Mouse (Mus musculus) CD4-positive, CD25-positive, alpha-beta regulatory T cell, adult 2 months (primary cell): ENCODE results near the gene Gm10722.
A peak's percentile ranks its signal among the peaks of the same experiment; 100 is the strongest.
"Not testable (repeated sequence)": the region's sequence is repeated elsewhere in the genome, so short reads cannot be mapped to it uniquely, and the experiment has no call there.

Experiments used
- DNase-seq: peaks from one replicate; pipeline ENCODE4 v3.0.0-alpha.2; 2012; ENCODE audit warnings: low read depth, low spot score

The Gm10722 gene

GRCm38 (mm10) chr9:3000445-3000972 is at the start of gene Gm10722:
TSS of gene Gm10722 (plus strand) at chr9:3000922.
- peak; percentile 34 for DNase-seq

- not testable (repeated sequence) for DNase-seq
Measured at GRCm38 (mm10) chr9:3001006-3001405, 284 bp downstream of the Gm10722 start.

GRCm38 (mm10) chr9:3001948-3002659 is 1.4 kb downstream of the Gm10722 start:
- peak; percentile 14 for DNase-seq

GRCm38 (mm10) chr9:3002794-3003396 is 2.2 kb downstream of the Gm10722 start, which contains the start of gene Gm11168:
TSS of gene Gm11168 (plus strand) at chr9:3003346.
- not testable (repeated sequence) for DNase-seq

- DNase-seq, result not testable (repeated sequence)
Measured at GRCm38 (mm10) chr9:3006179-3006578, 5.5 kb downstream of the Gm10722 start.

GRCm38 (mm10) chr9:3006636-3007035 is 5.9 kb downstream of the Gm10722 start:
- DNase-seq, result not testable (repeated sequence)

GRCm38 (mm10) chr9:3007272-3007671 is 6.5 kb downstream of the Gm10722 start:
- peak; percentile 13 for DNase-seq

GRCm38 (mm10) chr9:3009331-3009730 is 8.6 kb downstream of the Gm10722 start:
- not testable (repeated sequence) for DNase-seq

GRCm38 (mm10) chr9:3012054-3012621 is 11.4 kb downstream of the Gm10722 start:
- not testable (repeated sequence) for DNase-seq

GRCm38 (mm10) chr9:3012733-3013279 is 12.1 kb downstream of the Gm10722 start, which contains the start of gene Gm10721:
TSS of gene Gm10721 (plus strand) at chr9:3013140.
- not testable (repeated sequence) for DNase-seq

- not testable (repeated sequence) for DNase-seq
Measured at GRCm38 (mm10) chr9:3015354-3015753, 14.6 kb downstream of the Gm10722 start, which contains the start of gene Gm10720. TSS of gene Gm10720 (plus strand) at chr9:3015654.

- DNase-seq, result not testable (repeated sequence)
Measured at GRCm38 (mm10) chr9:3015896-3016295, 15.2 kb downstream of the Gm10722 start.

GRCm38 (mm10) chr9:3017108-3017507 is 16.4 kb downstream of the Gm10722 start, which contains the start of gene Gm10719:
TSS of gene Gm10719 (plus strand) at chr9:3017408.
- DNase-seq, result not testable (repeated sequence)

- not testable (repeated sequence) for DNase-seq
Measured at GRCm38 (mm10) chr9:3018944-3019343, 18.2 kb downstream of the Gm10722 start.

- DNase-seq, result not testable (repeated sequence)
Measured at GRCm38 (mm10) chr9:3019835-3020727, 19.4 kb downstream of the Gm10722 start.

- peak; percentile 27 for DNase-seq
Measured at GRCm38 (mm10) chr9:3022316-3023008, 21.7 kb downstream of the Gm10722 start.

- not testable (repeated sequence) for DNase-seq
Measured at GRCm38 (mm10) chr9:3023312-3023984, 22.7 kb downstream of the Gm10722 start, which contains the start of gene Gm10718. TSS of gene Gm10718 (plus strand) at chr9:3023547.

- DNase-seq, result not testable (repeated sequence)
Measured at GRCm38 (mm10) chr9:3023985-3024648, 23.4 kb downstream of the Gm10722 start.
